27 mouse cellular contexts compared by ENCODE assay signal in genomic region chr19:25550346-25550745, GRCm38 (mm10). TPM values are rescaled to one million over a fixed set of nuclear protein-coding genes. Genes with fewer than 3 reads are reported as not detected.
DNase-seq lines count a peak whose midpoint lies in the region; ATAC-seq and TF ChIP-seq lines count a peak whose summit lies in the region.
"Had no signal": no experiment of that assay in that cellular context is flagged by ENCODE, and none has a peak within 500 bp of the region (broad histone marks: within the 10 kb centered on the region; RNA-seq: fewer than 3 reads in every experiment).

No protein-coding gene starts in this region.

- H3K27me3 ChIP-seq in spleen, adult 2 months (ENCODE audit: control insufficient read depth, insufficient read depth, low read length) = no peaks in the 10 kb centered on the region
- H3K27me3 ChIP-seq in CH12.LX (replicated peaks) = no peaks in the 10 kb centered on the region
- H3K27me3 ChIP-seq in forebrain, postnatal 0 days (ENCODE audit: insufficient read depth, low read length) = no peaks in the 10 kb centered on the region
- H3K27me3 ChIP-seq in midbrain, embryonic 13.5 days = no peaks in the 10 kb centered on the region
- H3K27me3 ChIP-seq: embryonic facial prominence, embryonic 13.5 days had no signal

- no peaks in the 10 kb centered on the region for H3K36me3 ChIP-seq in spleen, adult 2 months (ENCODE audit: control insufficient read depth, insufficient read depth, low read length)
- H3K36me3 ChIP-seq in CH12.LX (replicated peaks in 1 of 2; ENCODE audit: control insufficient read depth in 1 of 2, insufficient read depth in 1 of 2, low read length in 1 of 2) = no peaks in the 10 kb centered on the region
- H3K36me3 ChIP-seq in forebrain, postnatal 0 days (ENCODE audit: insufficient read depth) = no peaks in the 10 kb centered on the region
- H3K36me3 ChIP-seq in midbrain, embryonic 13.5 days = no peaks in the 10 kb centered on the region
- H3K36me3 ChIP-seq: embryonic facial prominence, embryonic 13.5 days; embryonic facial prominence, embryonic 15.5 days; forebrain, embryonic 10.5 days; forebrain, embryonic 12.5 days had no signal

- TF ChIP-seq EP300 in CH12.LX (IDR thresholded peaks at IDR 0.05; ENCODE audit: low read length) = no peak

- peak overlapping the region; percentile 76 for H3K27ac ChIP-seq in spleen, adult 2 months (ENCODE audit: insufficient read depth, low read length)
- H3K27ac ChIP-seq in CH12.LX (ENCODE audit: insufficient read depth, low read depth) = no peak overlapping the region
- H3K27ac ChIP-seq in forebrain, postnatal 0 days (ENCODE audit: low read depth, low read length) = no peak overlapping the region
- H3K27ac ChIP-seq in midbrain, embryonic 13.5 days = no peak overlapping the region
- H3K27ac ChIP-seq: embryonic facial prominence, embryonic 13.5 days; embryonic facial prominence, embryonic 15.5 days; forebrain, embryonic 10.5 days; forebrain, embryonic 12.5 days had no signal

- WGBS in spleen, adult 2 months = 13% methylated on average over 5 of the region's 5 CpGs
- 82% methylated on average over 5 of the region's 5 CpGs for WGBS in forebrain, postnatal 0 days
- 69% methylated on average over 5 of the region's 5 CpGs for WGBS in midbrain, embryonic 13.5 days

- H3K79me2 ChIP-seq in CH12.LX (replicated peaks; ENCODE audit: control insufficient read depth, extremely low read depth, insufficient read depth, poor library complexity, severe bottlenecking) = no peaks in the 10 kb centered on the region

- no peak overlapping the region for H3K9ac ChIP-seq in CH12.LX (ENCODE audit: insufficient read depth, low read depth)
- no peak overlapping the region for H3K9ac ChIP-seq in forebrain, postnatal 0 days
- H3K9ac ChIP-seq in midbrain, embryonic 13.5 days (replicated peaks) = no peak overlapping the region
- H3K9ac ChIP-seq: embryonic facial prominence, embryonic 13.5 days; embryonic facial prominence, embryonic 15.5 days; forebrain, embryonic 12.5 days had no signal

- TF ChIP-seq CTCF in spleen, adult 2 months (IDR thresholded peaks at IDR 0.05; ENCODE audit: extremely low read depth, insufficient read depth, insufficient read length, insufficient replicate concordance) = no peak
- TF ChIP-seq CTCF in CH12.LX (conservative IDR thresholded peaks at IDR 0.05 in 1 of 2, IDR thresholded peaks at IDR 0.05 in 1 of 2; ENCODE audit: low read depth in 2 of 2, low read length in 2 of 2) = no peak
- TF ChIP-seq CTCF in forebrain, postnatal 0 days (IDR thresholded peaks at IDR 0.05; ENCODE audit: low read depth) = no peak

- dilution Hi-C loops in CH12.LX (cut with MboI; ENCODE audit: extremely low pct_ligation_motif_present, extremely low pct_unique_long_range_greater_than_20kb, low sequenced_read_pairs) = no loop called here

- TF ChIP-seq RAD21 in CH12.LX (IDR thresholded peaks at IDR 0.05; ENCODE audit: low read depth, low read length) = no peak

- ATAC-seq in neutrophil, adult 5-6 weeks (ENCODE audit: extremely low read depth, insufficient number of reproducible peaks, low FRiP score, poor library complexity, severe bottlenecking) = peak; percentile 62; the same call in 1 of the 2 replicates
- ATAC-seq in forebrain, postnatal 0 days = no peak
- no peak for ATAC-seq in midbrain, embryonic 13.5 days
- ATAC-seq: CD4-positive, CD25-positive, alpha-beta regulatory T cell, adult 4 months; forebrain, embryonic 14.5 days; forebrain, embryonic 16.5 days had no signal

- no peaks in the 10 kb centered on the region for H3K9me3 ChIP-seq in CH12.LX (replicated peaks; ENCODE audit: low read length)
- no peaks in the 10 kb centered on the region for H3K9me3 ChIP-seq in forebrain, postnatal 0 days (ENCODE audit: low read length)
- H3K9me3 ChIP-seq in midbrain, embryonic 13.5 days = no peaks in the 10 kb centered on the region
- H3K9me3 ChIP-seq: embryonic facial prominence, embryonic 13.5 days; embryonic facial prominence, embryonic 15.5 days; forebrain, embryonic 10.5 days; forebrain, embryonic 12.5 days had no signal

- no peak overlapping the region for H3K4me2 ChIP-seq in CH12.LX (ENCODE audit: insufficient read depth, low read depth, poor library complexity, severe bottlenecking)
- H3K4me2 ChIP-seq in forebrain, postnatal 0 days (ENCODE audit: low read depth) = no peak overlapping the region
- no peak overlapping the region for H3K4me2 ChIP-seq in midbrain, embryonic 13.5 days (replicated peaks)
- H3K4me2 ChIP-seq: embryonic facial prominence, embryonic 13.5 days; embryonic facial prominence, embryonic 15.5 days; forebrain, embryonic 12.5 days had no signal

- peak; percentile 39 to 40 for DNase-seq in spleen, adult 2 months (ENCODE audit: low read depth in 1 of 2, low spot score in 2 of 2)
- DNase-seq in spleen, postnatal 10 days (ENCODE audit: low spot score in 2 of 2) = no peak
- peak; percentile 50 to 52 for DNase-seq in B cell, adult 2 months
- peak; percentile 42 for DNase-seq in CH12.LX (ENCODE audit: extremely low read depth)
- DNase-seq in forebrain, postnatal 0 days = no peak
- DNase-seq in testis, postnatal 10 days (ENCODE audit: low spot score) = no peak
- DNase-seq: adrenal gland, adult 2 months; adrenal gland, postnatal 10 days; adrenal gland, postnatal 25 days; cerebellum, adult 11-12 months; cerebellum, adult 2 months; cerebellum, adult 9-10 months; cerebellum, postnatal 10 days; cerebellum, postnatal 25 days had no signal

- TF ChIP-seq POLR2A in spleen, adult 2 months (IDR thresholded peaks at IDR 0.05; ENCODE audit: low read depth, low read length) = no peak
- TF ChIP-seq POLR2A in CH12.LX (IDR thresholded peaks at IDR 0.05; ENCODE audit: low read depth, low read length) = no peak

- H3K4me1 ChIP-seq in spleen, adult 2 months (ENCODE audit: control insufficient read depth, insufficient read depth, insufficient read length) = peaks cover 35% of the 10 kb centered on the region
- H3K4me1 ChIP-seq in CH12.LX (ENCODE audit: control insufficient read depth in 1 of 2, insufficient read depth in 2 of 2) = peaks cover 9 to 58% of the 10 kb centered on the region in 2 experiments; a peak in 3 of 4 replicates
- H3K4me1 ChIP-seq in forebrain, postnatal 0 days (ENCODE audit: insufficient read depth) = no peaks in the 10 kb centered on the region
- 0 out of 2 replicates have a peak, but pooled peaks cover 5% of the 10 kb centered on the region for H3K4me1 ChIP-seq in midbrain, embryonic 13.5 days (replicated peaks)
- H3K4me1 ChIP-seq: embryonic facial prominence, embryonic 13.5 days; forebrain, embryonic 12.5 days had no signal

- in situ Hi-C loops in CH12.LX (cut with MboI; ENCODE audit: low pct_ligation_motif_present, low pct_unique_long_range_greater_than_20kb, low sequenced_read_pairs) = no loop called here

- H3K4me3 ChIP-seq in spleen, adult 2 months (ENCODE audit: extremely low read depth, insufficient read depth, insufficient read length) = no peak overlapping the region
- no peak overlapping the region for H3K4me3 ChIP-seq in CH12.LX (replicated peaks in 1 of 3; ENCODE audit: low read depth in 2 of 3, low read length in 2 of 3, poor library complexity in 1 of 3)
- H3K4me3 ChIP-seq in forebrain, postnatal 0 days (ENCODE audit: low read depth, low read length) = no peak overlapping the region
- no peak overlapping the region for H3K4me3 ChIP-seq in midbrain, embryonic 13.5 days (replicated peaks)
- H3K4me3 ChIP-seq: embryonic facial prominence, embryonic 13.5 days; embryonic facial prominence, embryonic 15.5 days; erythroblast, embryonic 14.5 days; forebrain, embryonic 10.5 days; forebrain, embryonic 12.5 days had no signal

TF ChIP-seq in CH12.LX, 34 proteins besides CTCF, POLR2A, EP300 and RAD21:
- TF ChIP-seq MXI1 (IDR thresholded peaks at IDR 0.05; ENCODE audit: low read depth, low read length) (no peak), CHD2 (IDR thresholded peaks at IDR 0.05; ENCODE audit: low read length) (no peak), UBTF (IDR thresholded peaks at IDR 0.05; ENCODE audit: low read depth, low read length) (no peak), KAT2A (IDR thresholded peaks at IDR 0.05; ENCODE audit: insufficient replicate concordance, low read length) (no peak), ETS1 (conservative IDR thresholded peaks at IDR 0.05; ENCODE audit: low read depth, low read length) (no peak), TCF12 (IDR thresholded peaks at IDR 0.05; ENCODE audit: low read depth, low read length) (no peak), RCOR1 (conservative IDR thresholded peaks at IDR 0.05; ENCODE audit: low read depth, low read length) (no peak), CHD1 (IDR thresholded peaks at IDR 0.05; ENCODE audit: low read depth, low read length) (no peak), SMC3 (IDR thresholded peaks at IDR 0.05; ENCODE audit: low read depth, low read length) (no peak), NRF1 (IDR thresholded peaks at IDR 0.05; ENCODE audit: low read depth, low read length) (no peak), IRF4 (IDR thresholded peaks at IDR 0.05; ENCODE audit: low read depth, low read length) (no peak), JUN (IDR thresholded peaks at IDR 0.05; ENCODE audit: insufficient read depth, low read depth, low read length) (no peak), JUND (conservative IDR thresholded peaks at IDR 0.05; ENCODE audit: low read depth, low read length) (no peak), ZKSCAN1 (IDR thresholded peaks at IDR 0.05; ENCODE audit: borderline replicate concordance, low read depth, low read length) (no peak), USF2 (conservative IDR thresholded peaks at IDR 0.05; ENCODE audit: low read depth, low read length) (no peak)

RNA-seq across cellular contexts. Expression of gene Dmrt1, which starts 44.9 kb away (rescaled TPM):
- polyA plus RNA-seq in spleen, adult 2 months (2012; rRNA removed) = not detected in 2 replicates
- total RNA-seq in CH12.LX (2012; rRNA removed) (not detected in 2 replicates), CH12.LX (2014; rRNA removed) (0.24 and 0.50 TPM in 2 replicates)
- 0.30 TPM in 1 of 2 replicates, not detected in the other for polyA plus RNA-seq in CH12.LX (2012; ENCODE audit: insufficient read length, low read depth)
- not detected in 2 replicates for total RNA-seq in neutrophil, adult 5-6 weeks (2017)
- not detected in 2 replicates for total RNA-seq in forebrain, postnatal 0 days (2014; rRNA removed)
- not detected in 2 replicates for polyA plus RNA-seq in forebrain, postnatal 0 days (2015; fragmentation: Nextera tagmentation; extraction: Ambion mirVana)
- polyA plus RNA-seq in midbrain, embryonic 13.5 days (2015; fragmentation: Nextera tagmentation; extraction: Ambion mirVana) = 0.07 TPM in 1 of 2 replicates, not detected in the other
- total RNA-seq: adrenal gland, adult 2 months; adrenal gland, postnatal 10 days; adrenal gland, postnatal 25 days; adrenal gland, postnatal 4 days; MEL had no signal
- polyA plus RNA-seq: adrenal gland, adult 2 months; CD4-positive, CD25-positive, alpha-beta regulatory T cell, adult 4 months; cerebellum, adult 2 months; cortical plate, adult 2 months; erythroblast, embryonic 14.5 days; forebrain, embryonic 16.5 days had no signal

RNA-seq across cellular contexts. Expression of gene Dmrt3, which starts 59.8 kb away (rescaled TPM):
- polyA plus RNA-seq in spleen, adult 2 months (2012; rRNA removed) = 0.19 and 0.48 TPM in 2 replicates
- total RNA-seq in CH12.LX (2012; rRNA removed) (not detected in 2 replicates), CH12.LX (2014; rRNA removed) (not detected in 2 replicates)
- polyA plus RNA-seq in CH12.LX (2012; ENCODE audit: insufficient read length, low read depth) = not detected in 2 replicates
- total RNA-seq in neutrophil, adult 5-6 weeks (2017) = 0.35 TPM in 1 of 2 replicates, not detected in the other
- 1.5 and 1.8 TPM in 2 replicates for total RNA-seq in forebrain, postnatal 0 days (2014; rRNA removed)
- 1.5 and 2.1 TPM in 2 replicates for polyA plus RNA-seq in forebrain, postnatal 0 days (2015; fragmentation: Nextera tagmentation; extraction: Ambion mirVana)
- 0.48 and 1.5 TPM in 2 replicates for polyA plus RNA-seq in midbrain, embryonic 13.5 days (2015; fragmentation: Nextera tagmentation; extraction: Ambion mirVana)
- total RNA-seq: adrenal gland, adult 2 months; adrenal gland, postnatal 10 days; adrenal gland, postnatal 25 days; adrenal gland, postnatal 4 days; MEL had no signal
- polyA plus RNA-seq: adrenal gland, adult 2 months; CD4-positive, CD25-positive, alpha-beta regulatory T cell, adult 4 months; erythroblast, embryonic 14.5 days had no signal

Comparison
In these comparisons a context has a peak if more than half of its experiments do, and no peak if none do; other contexts are left out.
1. DNase-seq: peak in spleen, adult 2 months (2 of 2), B cell, adult 2 months (2 of 2) and CH12.LX (single experiment); none in spleen, postnatal 10 days (0 of 2), forebrain, postnatal 0 days (single experiment) and testis, postnatal 10 days (single experiment).